7 mouse cellular contexts compared by ENCODE assay signal in genomic region chr12:54187812-54188600, GRCm38 (mm10). TPM values are rescaled to one million over a fixed set of nuclear protein-coding genes. Genes with fewer than 3 reads are reported as not detected.
DNase-seq lines count a peak whose midpoint lies in the region; ATAC-seq and TF ChIP-seq lines count a peak whose summit lies in the region.

No protein-coding gene starts in this region.

- peak overlapping the region; percentile 0; the same call in 1 of the 2 replicates for H3K27ac ChIP-seq in liver, postnatal 0 days (ENCODE audit: low read depth)

- peaks cover 51% of the 10 kb centered on the region for H3K36me3 ChIP-seq in E14TG2a.4 (ENCODE audit: insufficient read depth, low read length)
- H3K36me3 ChIP-seq in liver, postnatal 0 days (replicated peaks; ENCODE audit: insufficient read depth, low read length): peaks cover 18% of the 10 kb centered on the region

- DNase-seq in adrenal gland, postnatal 14 days: peak; percentile 56
- peak; percentile 43 for DNase-seq in induced T-regulatory cell, adult 2 months (ENCODE audit: low read depth)
- DNase-seq in liver, postnatal 0 days: no peak
- DNase-seq in layer of hippocampus, adult 9-11 months: no peak
- DNase-seq in frontal cortex, adult 2 months (ENCODE audit: extremely low spot score in 1 of 2, low spot score in 1 of 2): no peak

- TF ChIP-seq EP300 in liver, postnatal 0 days (IDR thresholded peaks at IDR 0.05; ENCODE audit: low read depth): no peak

- peak overlapping the region; percentile 23 for H3K4me2 ChIP-seq in liver, postnatal 0 days (ENCODE audit: low read depth, low read length)

- no peaks in the 10 kb centered on the region for H3K27me3 ChIP-seq in E14TG2a.4 (ENCODE audit: insufficient read depth, low read length)
- H3K27me3 ChIP-seq in liver, postnatal 0 days (ENCODE audit: insufficient read depth, low read length): no peaks in the 10 kb centered on the region

- WGBS in liver, postnatal 0 days (ENCODE audit: insufficient replicate concordance): 24% methylated on average over 17 of the region's 17 CpGs

- H3K4me1 ChIP-seq in E14TG2a.4 (replicated peaks; ENCODE audit: low read depth, low read length): peaks cover 70% of the 10 kb centered on the region
- H3K4me1 ChIP-seq in liver, postnatal 0 days (ENCODE audit: insufficient read depth): peaks cover 60% of the 10 kb centered on the region

- H3K9me3 ChIP-seq in E14TG2a.4 (ENCODE audit: low read length): no peaks in the 10 kb centered on the region
- H3K9me3 ChIP-seq in liver, postnatal 0 days (ENCODE audit: low read length): no peaks in the 10 kb centered on the region

- 0 out of 2 replicates have a peak overlapping the region, but pooled peaks have one; percentile 23 for H3K9ac ChIP-seq in liver, postnatal 0 days (replicated peaks)

- TF ChIP-seq CTCF in E14TG2a.4 (conservative IDR thresholded peaks at IDR 0.05; ENCODE audit: low read length): no peak
- no peak for TF ChIP-seq CTCF in liver, postnatal 0 days (IDR thresholded peaks at IDR 0.05; ENCODE audit: low read depth)

- ATAC-seq in liver, postnatal 0 days: no peak
- ATAC-seq in inflammation-experienced regulatory T-cells, adult 6 months: no peak

- H3K4me3 ChIP-seq in E14TG2a.4 (replicated peaks; ENCODE audit: low read length): peak overlapping the region; percentile 11; the same call in 1 of the 2 replicates
- no peak overlapping the region for H3K4me3 ChIP-seq in liver, postnatal 0 days (ENCODE audit: low read depth, low read length)

RNA-seq across cellular contexts. Expression of gene Egln3, which starts 15.7 kb away (rescaled TPM):
- total RNA-seq in adrenal gland, postnatal 14 days (2021): 3.0 and 6.6 TPM in 2 replicates
- polyA plus RNA-seq in liver, postnatal 0 days (2015; fragmentation: Nextera tagmentation; extraction: Ambion mirVana): 8.6 and 12.1 TPM in 2 replicates
- polyA plus RNA-seq in inflammation-experienced regulatory T-cells, adult 6 months (2017; shearing (Covaris generic)): 1 to 10 TPM in 2 of 3 experiments, under 1 TPM in 1; 0.70 to 2.2 (median 2.0) TPM
- 14.7 and 15.8 TPM in 2 replicates for polyA plus RNA-seq in frontal cortex, adult 2 months (2012; rRNA removed)

Comparison
In these comparisons a context has a peak if more than half of its experiments do, and no peak if none do; other contexts are left out.
1. DNase-seq: peak in adrenal gland, postnatal 14 days (single experiment) and induced T-regulatory cell, adult 2 months (single experiment); none in liver, postnatal 0 days (single experiment), layer of hippocampus, adult 9-11 months (single experiment) and frontal cortex, adult 2 months (0 of 2).